Mouse (Mus musculus) CH12.LX (cell line): ENCODE measurements around the gene Atp2b2. TPM values are rescaled to one million over a fixed set of nuclear protein-coding genes. Genes with fewer than 3 reads are reported as not detected.

Source experiments
- DNase-seq: peaks from one replicate; pipeline ENCODE4 v3.0.0-alpha.2; 2013; ENCODE audit errors: extremely low read depth
- H3K27ac ChIP-seq: 2 replicates; pipeline ENCODE4 v1.5.1; 2012; ENCODE audit warnings: low read depth, mild to moderate bottlenecking, control low read depth, moderate library complexity; ENCODE audit not compliant: insufficient read depth
- H3K27me3 ChIP-seq: replicated peaks from 2 replicates; pipeline ENCODE3; 2012; ENCODE audit warnings: inconsistent platforms
- H3K36me3 ChIP-seq, 2 experiments: replicated peaks in 1 of 2; 2 replicates each; pipeline versions ENCODE3 to v1.6.1; 2012; ENCODE audit warnings: inconsistent platforms in 1 of 2, low read length in 1 of 2, mild to moderate bottlenecking in 1 of 2, mixed read lengths in 1 of 2, moderate library complexity in 1 of 2; ENCODE audit not compliant: control insufficient read depth in 1 of 2, insufficient read depth in 1 of 2
- H3K4me1 ChIP-seq, 2 experiments: 2 replicates each; pipeline ENCODE4 v1.6.1; 2012; ENCODE audit warnings: inconsistent platforms in 1 of 2, moderate library complexity in 1 of 2; ENCODE audit not compliant: insufficient read depth in 2 of 2, control insufficient read depth in 1 of 2
- H3K4me2 ChIP-seq: 2 replicates; pipeline ENCODE4 v1.6.1; 2012; ENCODE audit warnings: low read depth, mild to moderate bottlenecking, control low read depth; ENCODE audit not compliant: poor library complexity, insufficient read depth, severe bottlenecking
- H3K4me3 ChIP-seq, 3 experiments: fragments of 150-350 bp in 1 of 3; sonication (generic) in 1 of 3; replicated peaks in 1 of 3; 2 replicates each; pipeline versions ENCODE3 to v1.5.1; 2011 to 2012; ENCODE audit warnings: low read depth in 2 of 3, low read length in 2 of 3, mild to moderate bottlenecking in 2 of 3, moderate library complexity in 2 of 3, control low read depth in 1 of 3, improper control_type of control experiment in 1 of 3, inconsistent platforms in 1 of 3, mixed read lengths in 1 of 3; ENCODE audit not compliant: poor library complexity in 1 of 3
- H3K79me2 ChIP-seq: replicated peaks from 2 replicates; pipeline ENCODE4 v1.6.1; 2012; ENCODE audit warnings: mild to moderate bottlenecking, moderate library complexity; ENCODE audit not compliant: control insufficient read depth, poor library complexity, insufficient read depth, severe bottlenecking; ENCODE audit errors: extremely low read depth
- H3K9ac ChIP-seq: 2 replicates; pipeline ENCODE4 v1.6.1; 2012; ENCODE audit warnings: low read depth, mild to moderate bottlenecking, control low read depth, moderate library complexity; ENCODE audit not compliant: insufficient read depth
- H3K9me3 ChIP-seq: replicated peaks from 2 replicates; pipeline ENCODE3; 2012; ENCODE audit warnings: low read length, inconsistent platforms, mixed read lengths
- BHLHE40 ChIP-seq: IDR thresholded peaks from 2 replicates; pipeline ENCODE4 v1.6.1; 2011; ENCODE audit warnings: mild to moderate bottlenecking, low read depth, low read length, improper control_type of control experiment
- CTCF ChIP-seq, 2 experiments: IDR thresholded peaks in 1 of 2; conservative IDR thresholded peaks in 1 of 2; 2 replicates each; pipeline ENCODE4 v1.5.1; 2011 to 2012; ENCODE audit warnings: low read depth in 2 of 2, low read length in 2 of 2, improper control_type of control experiment in 1 of 2, inconsistent platforms in 1 of 2, mild to moderate bottlenecking in 1 of 2, moderate library complexity in 1 of 2
- ELF1 ChIP-seq: IDR thresholded peaks from 2 replicates; pipeline ENCODE4 v1.6.1; 2014; ENCODE audit warnings: low read depth, mild to moderate bottlenecking, inconsistent platforms, low read length, improper control_type of control experiment
- EP300 ChIP-seq: IDR thresholded peaks from 2 replicates; pipeline ENCODE4 v1.6.1; 2011; ENCODE audit warnings: low read length, improper control_type of control experiment
- IRF4 ChIP-seq: IDR thresholded peaks from 2 replicates; pipeline ENCODE4 v1.6.1; 2014; ENCODE audit warnings: low read depth, mild to moderate bottlenecking, inconsistent platforms, low read length, improper control_type of control experiment
- JUN ChIP-seq: IDR thresholded peaks from 2 replicates; pipeline ENCODE4 v1.6.1; 2011; ENCODE audit warnings: low read depth, mild to moderate bottlenecking, low read length, improper control_type of control experiment, moderate library complexity; ENCODE audit not compliant: insufficient read depth
- JUND ChIP-seq: conservative IDR thresholded peaks from 2 replicates; pipeline ENCODE4 v1.6.1; 2011; ENCODE audit warnings: low read depth, low read length, improper control_type of control experiment
- MAX ChIP-seq: IDR thresholded peaks from 2 replicates; pipeline ENCODE4 v1.6.1; 2011; ENCODE audit warnings: low read length, improper control_type of control experiment
- MAZ ChIP-seq: IDR thresholded peaks from 2 replicates; pipeline ENCODE4 v1.6.1; 2012; ENCODE audit warnings: low read depth, mild to moderate bottlenecking, inconsistent platforms, low read length, improper control_type of control experiment, moderate library complexity
- MEF2A ChIP-seq: IDR thresholded peaks from 2 replicates; pipeline ENCODE4 v1.6.1; 2014; ENCODE audit warnings: low read depth, mild to moderate bottlenecking, inconsistent platforms, low read length, improper control_type of control experiment, borderline replicate concordance
- MXI1 ChIP-seq: IDR thresholded peaks from 2 replicates; pipeline ENCODE4 v1.6.1; 2011; ENCODE audit warnings: mild to moderate bottlenecking, low read depth, low read length, improper control_type of control experiment
- MYC ChIP-seq: IDR thresholded peaks from 2 replicates; pipeline ENCODE4 v1.6.1; 2011; ENCODE audit warnings: low read depth, mild to moderate bottlenecking, improper control_type of control experiment, low read length
- PAX5 ChIP-seq: IDR thresholded peaks from 2 replicates; pipeline ENCODE4 v1.6.1; 2012; ENCODE audit warnings: low read length, inconsistent platforms, mixed read lengths
- POLR2A ChIP-seq: IDR thresholded peaks from 2 replicates; pipeline ENCODE4 v1.6.1; 2011; ENCODE audit warnings: low read depth, mild to moderate bottlenecking, improper control_type of control experiment, low read length
- RAD21 ChIP-seq: IDR thresholded peaks from 2 replicates; pipeline ENCODE4 v1.6.1; 2011; ENCODE audit warnings: low read depth, mild to moderate bottlenecking, low read length, improper control_type of control experiment, moderate library complexity
- SIN3A ChIP-seq: IDR thresholded peaks from 2 replicates; pipeline ENCODE4 v1.6.1; 2012; ENCODE audit warnings: low read length, improper control_type of control experiment, inconsistent platforms
- SMC3 ChIP-seq: IDR thresholded peaks from 2 replicates; pipeline ENCODE4 v1.6.1; 2011; ENCODE audit warnings: low read depth, low read length, improper control_type of control experiment
- TBP ChIP-seq: conservative IDR thresholded peaks from 2 replicates; pipeline ENCODE4 v1.6.1; 2011; ENCODE audit warnings: low read depth, low read length, improper control_type of control experiment
- TCF12 ChIP-seq: IDR thresholded peaks from 2 replicates; pipeline ENCODE4 v1.6.1; 2014; ENCODE audit warnings: low read depth, mild to moderate bottlenecking, inconsistent platforms, low read length, improper control_type of control experiment
- USF2 ChIP-seq: conservative IDR thresholded peaks from 2 replicates; pipeline ENCODE4 v1.6.1; 2011; ENCODE audit warnings: low read depth, low read length, improper control_type of control experiment
- ZMIZ1 ChIP-seq: IDR thresholded peaks from 2 replicates; pipeline ENCODE4 v1.6.1; 2012; ENCODE audit warnings: low read depth, mild to moderate bottlenecking, inconsistent platforms, low read length, improper control_type of control experiment
- dilution Hi-C: fragments of 300-500 bp; cut with MboI; formaldehyde crosslinking; loops from 2 replicates; pipeline ENCODE4 v1.14.3; 2020; ENCODE audit warnings: low sequenced_read_pairs; ENCODE audit not compliant: extremely low pct_unique_long_range_greater_than_20kb, extremely low pct_ligation_motif_present
- in situ Hi-C: fragments of 300-500 bp; cut with MboI; formaldehyde crosslinking; loops from 3 replicates; pipeline ENCODE4 v1.14.3; 2019; ENCODE audit warnings: low sequenced_read_pairs, low pct_ligation_motif_present, low pct_unique_long_range_greater_than_20kb, mixed read lengths
- polyA plus RNA-seq: library from polyadenylated mRNA; unstranded; fragments of >175 nt; gene quantifications from 2 replicates; pipeline ENCODE4 v1.2.1, GENCODE M21; 2012; ENCODE audit warnings: low read depth; ENCODE audit not compliant: insufficient read length
- total RNA-seq, 2 experiments: library from RNA; depleted of rRNA; stranded (reverse); fragments of 300-350 nt in 1 of 2; fragments of >200 nt in 1 of 2; gene quantifications; 2 replicates each; pipeline ENCODE4 v1.2.3; 2012 to 2014

The Atp2b2 gene
- total and polyA plus RNA-seq, 3 experiments, result not detected

DNA sequence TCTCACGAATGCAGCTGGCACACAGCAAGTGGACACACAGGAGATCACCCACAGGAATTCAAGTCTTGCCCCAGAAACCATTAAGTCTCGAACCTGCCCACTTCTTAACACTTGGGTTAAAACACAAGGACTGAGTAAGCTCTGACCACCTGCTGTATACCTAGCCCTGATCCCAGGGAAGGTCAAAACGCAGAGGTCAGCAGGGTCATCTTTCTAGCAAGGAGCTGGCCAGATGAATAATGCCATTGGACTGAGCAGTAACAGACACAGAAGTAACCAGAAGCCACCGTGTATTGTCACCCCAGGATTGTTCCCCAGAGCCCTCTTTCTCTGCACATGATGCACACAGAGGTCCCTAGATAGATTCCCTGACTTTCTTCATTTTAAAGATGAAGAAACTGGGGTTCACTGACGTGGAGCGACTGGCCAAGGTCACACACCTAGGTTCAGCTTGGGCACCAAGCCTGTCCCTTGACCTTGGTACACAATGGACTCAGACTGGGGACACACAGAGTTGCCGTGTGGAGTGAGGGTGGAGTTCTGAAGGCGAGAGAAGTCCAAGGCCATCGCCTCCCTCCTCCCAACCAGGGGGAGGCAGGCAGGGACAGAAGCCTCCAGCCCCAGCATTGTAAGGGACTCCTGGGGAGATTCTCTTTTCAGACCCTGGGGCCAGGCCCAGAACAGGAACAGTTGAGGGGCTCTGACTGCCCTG is 182.2 kb downstream of the Atp2b2 start:
- Histone ChIP-seq H3K9ac (no peak overlapping the region), H3K4me2 (no peak overlapping the region), H3K27me3 (peaks cover 5% of the 10 kb centered on the region), H3K4me3 (no peak overlapping the region), H3K79me2 (no peaks in the 10 kb centered on the region), H3K27ac (no peak overlapping the region), H3K4me1 (peaks cover 16 to 28% of the 10 kb centered on the region in 2 experiments), H3K9me3 (no peaks in the 10 kb centered on the region), H3K36me3 (no peaks in the 10 kb centered on the region)
- TF ChIP-seq ZMIZ1 (no peak), ELF1 (no peak), IRF4 (no peak), JUND (no peak), JUN (no peak), RAD21 (no peak), PAX5 (no peak), SMC3 (no peak), USF2 (no peak), MAX (no peak)
- DNase-seq, result no peak
- dilution Hi-C loops (no loop called here), in situ Hi-C loops (no loop called here)

DNA sequence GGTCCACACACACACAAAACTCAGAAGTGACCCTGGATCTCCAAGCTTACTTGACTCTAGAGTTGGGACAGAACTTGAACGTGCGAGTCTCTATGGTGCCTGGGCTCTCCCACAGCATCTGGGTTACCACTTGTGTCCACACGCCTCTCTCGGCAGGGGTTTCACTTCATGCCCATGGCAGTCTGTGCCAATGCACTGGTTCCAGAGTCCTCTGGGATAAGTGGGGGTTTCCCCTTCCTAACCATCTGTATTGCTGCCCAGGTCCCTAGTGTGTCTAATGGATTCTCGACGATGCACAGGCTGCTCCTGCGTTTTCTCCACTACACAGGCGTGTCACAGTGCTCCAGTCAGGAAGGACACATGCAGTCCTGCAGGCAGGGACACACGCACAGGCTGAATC is 184.1 kb downstream of the Atp2b2 start:
- in situ Hi-C loops, result no loop called here
- Histone ChIP-seq H3K36me3 (no peaks in the 10 kb centered on the region), H3K79me2 (no peaks in the 10 kb centered on the region), H3K9ac (no peak overlapping the region), H3K4me2 (no peak overlapping the region), H3K4me3 (peak overlapping the region in 1 of 3 experiments; percentile 28), H3K4me1 (peaks cover 16 to 17% of the 10 kb centered on the region in 2 experiments), H3K27me3 (peaks cover 2% of the 10 kb centered on the region), H3K27ac (no peak overlapping the region), H3K9me3 (no peaks in the 10 kb centered on the region)
- TF ChIP-seq TBP, result no peak
- TF ChIP-seq EP300, result no peak
- no peak for TF ChIP-seq USF2
- no peak for TF ChIP-seq MXI1
- no peak for TF ChIP-seq MYC
- no peak for TF ChIP-seq TCF12
- no peak for TF ChIP-seq MEF2A
- no peak for TF ChIP-seq BHLHE40
- TF ChIP-seq ZMIZ1, result no peak
- no peak for TF ChIP-seq SIN3A
- no peak for TF ChIP-seq POLR2A
- TF ChIP-seq MAZ, result no peak
- no peak for TF ChIP-seq CTCF (conservative IDR thresholded peaks at IDR 0.05 in 1 of 2, IDR thresholded peaks at IDR 0.05 in 1 of 2; ENCODE audit: low read depth in 2 of 2, low read length in 2 of 2)
- DNase-seq, result no peak
- dilution Hi-C loops, result no loop called here
